Mouse (Mus musculus): Measurements from ENCODE around the gene Lrrc75a. TPM values are rescaled to one million over a fixed set of nuclear protein-coding genes. Genes with fewer than 3 reads are reported as not detected.
A peak's percentile ranks its signal among the peaks of the same experiment; 100 is the strongest.

Gene Lrrc75a
- polyA plus RNA-seq, 1 experiment, result 109 TPM

DNA sequence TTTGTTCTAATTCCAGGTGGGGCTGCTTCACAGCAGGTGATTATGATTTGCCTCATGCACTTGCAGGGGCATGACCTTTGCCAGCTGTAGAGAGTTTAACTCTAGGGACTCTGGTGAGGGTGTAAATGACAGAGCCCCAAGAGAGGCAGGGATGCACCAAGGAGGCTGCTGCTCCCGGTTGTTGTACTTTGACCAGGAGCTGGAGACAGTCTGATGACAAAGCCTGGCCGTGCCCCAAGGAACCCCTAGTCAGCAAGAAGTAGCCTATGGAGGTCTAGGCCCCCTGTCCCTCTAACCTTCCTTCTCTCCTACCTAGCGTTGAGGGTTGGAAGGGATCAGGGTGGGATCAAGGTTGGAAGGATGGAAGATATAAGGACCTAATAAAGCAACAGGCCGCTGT is 32.9 kb downstream of the Lrrc75a start:
- 67% methylated on average over 4 of the region's 4 CpGs for WGBS

DNA sequence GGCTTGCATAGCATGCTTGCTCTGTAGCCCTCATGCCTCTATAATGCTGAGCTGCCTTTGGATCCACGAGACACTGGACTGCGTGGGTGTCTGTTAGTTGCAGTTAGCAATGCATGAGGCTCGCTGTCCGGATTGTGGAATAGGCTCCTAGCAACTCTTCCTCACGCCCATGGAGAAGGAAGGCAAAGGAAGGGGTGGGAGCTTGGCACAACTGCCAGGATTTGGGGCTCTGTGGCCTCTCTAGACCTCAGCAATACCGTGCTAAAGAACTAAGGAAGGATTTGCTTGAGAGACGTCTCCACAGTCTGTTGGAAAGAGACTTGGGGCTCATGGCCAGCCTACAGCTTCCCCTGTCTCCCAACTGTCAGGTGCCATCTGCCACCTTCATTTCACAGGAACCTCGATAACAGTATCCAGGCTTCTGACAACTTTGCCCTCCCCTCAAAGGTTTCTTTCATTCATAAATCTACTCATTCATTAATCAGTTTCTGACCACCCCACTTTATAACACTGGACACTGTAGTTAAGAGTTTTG is 33.4 kb downstream of the Lrrc75a start:
- Histone ChIP-seq H3K36me3 (ENCODE audit: control insufficient read depth, insufficient read depth, low read length) (peaks cover 22% of the 10 kb centered on the region), H3K4me3 (ENCODE audit: low read depth, low read length) (no peak overlapping the region), H3K4me1 (ENCODE audit: control insufficient read depth, insufficient read depth, insufficient read length, low read length) (peaks cover 6% of the 10 kb centered on the region), H3K27ac (ENCODE audit: insufficient read depth, low read depth, low read length) (no peak overlapping the region), H3K27me3 (ENCODE audit: control insufficient read depth, insufficient read depth, low read length) (no peaks in the 10 kb centered on the region)
- WGBS, result 84% methylated on average over 8 of the region's 8 CpGs
- TF ChIP-seq POLR2A (IDR thresholded peaks at IDR 0.05; ENCODE audit: low read depth, low read length) (no peak), CTCF (IDR thresholded peaks at IDR 0.05; ENCODE audit: extremely low read depth, insufficient read length, insufficient replicate concordance, low read depth, low read length) (no peak)

More for the DNA sequence above, 32.9 kb downstream of the Lrrc75a start:
- Histone ChIP-seq H3K4me1 (ENCODE audit: control insufficient read depth, insufficient read depth, insufficient read length, low read length) (peaks cover 6% of the 10 kb centered on the region), H3K27ac (ENCODE audit: insufficient read depth, low read depth, low read length) (peak overlapping the region; percentile 72), H3K27me3 (ENCODE audit: control insufficient read depth, insufficient read depth, low read length) (no peaks in the 10 kb centered on the region), H3K4me3 (ENCODE audit: low read depth, low read length) (no peak overlapping the region), H3K36me3 (ENCODE audit: control insufficient read depth, insufficient read depth, low read length) (peaks cover 28% of the 10 kb centered on the region)
- TF ChIP-seq CTCF (IDR thresholded peaks at IDR 0.05; ENCODE audit: extremely low read depth, insufficient read length, insufficient replicate concordance, low read depth, low read length), result no peak
- no peak for TF ChIP-seq POLR2A (IDR thresholded peaks at IDR 0.05; ENCODE audit: low read depth, low read length)

DNA sequence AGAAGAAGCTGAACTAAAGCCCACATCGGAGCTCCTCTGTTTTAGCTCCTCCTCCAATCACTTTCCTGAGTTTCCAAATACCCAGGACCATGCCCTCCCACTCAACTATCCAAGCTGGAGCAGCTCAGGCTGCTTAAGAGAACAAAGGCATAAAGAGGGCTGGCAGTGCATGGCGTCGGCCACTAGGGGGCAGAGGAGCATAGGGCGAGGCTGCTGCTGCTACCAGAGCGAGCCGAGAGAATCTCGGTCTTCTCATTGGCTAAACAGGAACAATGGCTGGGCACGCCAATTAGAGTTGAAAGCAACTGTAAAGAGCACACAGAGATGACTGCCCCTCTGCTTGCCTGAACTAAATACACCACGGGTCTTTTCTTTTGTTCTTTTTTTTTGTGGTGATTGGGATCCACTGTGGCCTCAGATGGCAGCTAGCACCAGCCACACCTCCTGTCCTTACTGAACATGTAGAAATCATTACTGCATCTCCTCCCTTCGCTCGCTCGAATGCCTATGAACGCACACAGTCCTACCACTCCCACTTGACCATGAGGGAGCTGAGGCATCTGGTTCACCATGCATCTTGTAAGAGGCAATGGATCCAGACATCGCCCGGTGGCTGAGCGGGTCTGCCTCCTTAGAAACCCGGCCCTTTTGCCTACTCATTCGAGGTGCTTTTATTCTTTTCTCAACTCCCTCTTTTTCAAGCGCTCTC is 34.5 kb downstream of the Lrrc75a start:
- TF ChIP-seq POLR2A (IDR thresholded peaks at IDR 0.05; ENCODE audit: low read depth, low read length) (no peak), CTCF (IDR thresholded peaks at IDR 0.05; ENCODE audit: extremely low read depth, insufficient read length, insufficient replicate concordance, low read depth, low read length) (peak; percentile 98)
- Histone ChIP-seq H3K27ac (ENCODE audit: insufficient read depth, low read depth, low read length) (no peak overlapping the region), H3K36me3 (ENCODE audit: control insufficient read depth, insufficient read depth, low read length) (peaks cover 11% of the 10 kb centered on the region), H3K4me3 (ENCODE audit: low read depth, low read length) (no peak overlapping the region), H3K4me1 (ENCODE audit: control insufficient read depth, insufficient read depth, insufficient read length, low read length) (peaks cover 6% of the 10 kb centered on the region), H3K27me3 (ENCODE audit: control insufficient read depth, insufficient read depth, low read length) (no peaks in the 10 kb centered on the region)
- 35% methylated on average over 19 of the region's 19 CpGs for WGBS

DNA sequence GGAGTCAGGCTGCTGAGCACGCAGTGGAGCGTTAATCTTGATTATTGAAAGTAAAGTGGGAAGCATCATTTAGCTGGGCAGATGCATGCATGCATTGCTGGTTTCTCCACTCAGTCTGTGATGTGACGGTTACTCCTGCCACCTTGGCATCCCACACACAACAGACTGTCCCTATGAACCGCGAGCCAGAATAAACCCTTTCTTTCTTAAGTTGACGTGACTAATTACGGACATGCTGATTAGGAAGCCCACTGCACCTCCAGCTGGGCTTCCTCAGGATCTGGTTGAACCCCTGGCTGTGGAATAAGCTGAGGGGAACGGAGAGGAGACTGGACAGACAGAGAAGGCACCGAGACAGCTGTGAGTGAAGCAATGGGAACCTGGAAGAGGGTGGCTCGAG is 35.7 kb downstream of the Lrrc75a start:
- TF ChIP-seq POLR2A (IDR thresholded peaks at IDR 0.05; ENCODE audit: low read depth, low read length) (no peak), CTCF (IDR thresholded peaks at IDR 0.05; ENCODE audit: extremely low read depth, insufficient read length, insufficient replicate concordance, low read depth, low read length) (no peak)
- no peak overlapping the region for H3K4me3 ChIP-seq (ENCODE audit: low read depth, low read length)
- no peaks in the 10 kb centered on the region for H3K27me3 ChIP-seq (ENCODE audit: control insufficient read depth, insufficient read depth, low read length)
- no peak overlapping the region for H3K27ac ChIP-seq (ENCODE audit: insufficient read depth, low read depth, low read length)
- peaks cover 6% of the 10 kb centered on the region for H3K4me1 ChIP-seq (ENCODE audit: control insufficient read depth, insufficient read depth, insufficient read length, low read length)
- peaks cover 14% of the 10 kb centered on the region for H3K36me3 ChIP-seq (ENCODE audit: control insufficient read depth, insufficient read depth, low read length)
- 92% methylated on average over 10 of the region's 10 CpGs for WGBS

DNA sequence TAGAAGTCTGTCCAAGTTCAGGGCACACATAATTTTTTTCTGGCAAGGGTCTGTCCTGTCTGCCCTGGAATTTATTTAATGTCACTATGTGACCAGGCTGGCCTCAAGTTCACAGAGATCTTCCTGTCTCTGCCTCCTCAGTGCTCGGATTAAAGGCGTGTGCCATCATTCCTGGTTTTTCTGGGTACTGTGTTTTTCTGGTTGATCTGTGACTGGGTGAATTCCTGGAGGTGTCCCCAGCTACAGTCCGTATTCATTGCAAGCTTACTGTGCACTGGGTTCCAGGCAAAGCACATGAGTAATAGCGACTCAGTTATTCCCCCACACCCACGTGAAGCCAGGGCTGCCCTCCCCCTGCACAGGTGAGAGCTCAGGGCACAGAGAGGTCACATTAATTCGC is 38.0 kb downstream of the Lrrc75a start:
- H3K4me3 ChIP-seq (ENCODE audit: low read depth, low read length), result no peak overlapping the region
- H3K4me1 ChIP-seq (ENCODE audit: control insufficient read depth, insufficient read depth, insufficient read length, low read length), result peaks cover 2% of the 10 kb centered on the region
- no peak for TF ChIP-seq CTCF (IDR thresholded peaks at IDR 0.05; ENCODE audit: extremely low read depth, insufficient read length, insufficient replicate concordance, low read depth, low read length)
- no peak for TF ChIP-seq POLR2A (IDR thresholded peaks at IDR 0.05; ENCODE audit: low read depth, low read length)
- WGBS, result 84% methylated on average over 6 of the region's 6 CpGs
- H3K36me3 ChIP-seq (ENCODE audit: control insufficient read depth, insufficient read depth, low read length), result peaks cover 35% of the 10 kb centered on the region
- H3K27ac ChIP-seq (ENCODE audit: insufficient read depth, low read depth, low read length), result no peak overlapping the region
- H3K27me3 ChIP-seq (ENCODE audit: control insufficient read depth, insufficient read depth, low read length), result no peaks in the 10 kb centered on the region

DNA sequence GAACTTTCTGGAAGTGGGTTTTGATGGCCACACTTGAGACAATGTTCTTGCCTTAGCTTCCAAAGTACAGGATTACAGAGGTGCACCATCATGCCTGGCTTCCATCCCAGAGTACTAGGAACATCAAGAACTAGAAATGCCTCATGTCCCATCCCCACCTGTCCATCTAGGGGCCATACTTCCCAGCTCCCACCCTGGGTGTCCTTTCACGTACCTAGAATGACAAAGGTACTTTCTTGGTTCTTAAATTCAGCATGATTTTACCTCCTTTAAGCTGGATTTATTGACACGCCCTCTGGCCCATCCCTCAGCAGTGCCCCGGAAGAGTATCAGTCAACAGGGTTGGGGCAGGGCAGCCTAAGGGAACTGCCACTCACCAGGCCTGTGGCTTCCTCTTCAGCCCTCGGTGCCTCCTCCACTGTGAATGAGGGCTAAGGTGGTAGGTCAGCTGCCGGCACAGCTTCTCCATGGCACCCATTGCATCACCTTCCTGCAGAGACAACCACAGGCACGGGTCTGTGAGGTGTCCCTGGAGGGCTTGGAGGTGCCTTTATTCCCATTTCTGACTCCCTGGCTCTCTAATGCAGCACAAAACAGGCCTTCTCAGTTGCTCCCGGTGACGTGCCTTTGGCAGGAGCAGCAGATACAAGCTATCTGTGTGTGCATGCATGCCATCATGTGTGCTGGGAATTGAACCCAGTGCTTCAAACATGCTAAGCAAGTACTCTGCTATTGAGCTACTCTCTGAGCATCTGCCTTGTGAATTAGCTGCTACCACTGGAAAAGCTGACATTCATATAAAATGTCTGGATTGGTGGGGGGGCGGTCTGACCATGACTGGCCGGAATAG is 39.3 kb downstream of the Lrrc75a start:
- 67% methylated on average over 10 of the region's 10 CpGs for WGBS
- H3K36me3 ChIP-seq (ENCODE audit: control insufficient read depth, insufficient read depth, low read length), result peaks cover 47% of the 10 kb centered on the region

DNA sequence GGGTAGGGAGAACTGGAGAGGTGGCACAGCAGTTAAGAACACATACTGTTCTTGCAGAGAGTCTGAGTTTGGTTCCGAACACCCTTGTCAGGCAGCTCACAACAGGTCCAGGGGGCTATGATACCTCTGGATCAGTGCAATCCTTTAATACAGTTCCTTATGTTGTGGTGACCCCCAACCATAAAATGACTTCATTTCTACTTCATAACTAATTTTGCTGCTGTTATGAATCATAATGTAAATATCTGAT is 40.4 kb downstream of the Lrrc75a start:
- Histone ChIP-seq H3K27ac (ENCODE audit: insufficient read depth, low read depth, low read length) (no peak overlapping the region), H3K4me1 (ENCODE audit: control insufficient read depth, insufficient read depth, insufficient read length, low read length) (no peaks in the 10 kb centered on the region), H3K4me3 (ENCODE audit: low read depth, low read length) (no peak overlapping the region), H3K27me3 (ENCODE audit: control insufficient read depth, insufficient read depth, low read length) (no peaks in the 10 kb centered on the region), H3K36me3 (ENCODE audit: control insufficient read depth, insufficient read depth, low read length) (peaks cover 53% of the 10 kb centered on the region)
- TF ChIP-seq CTCF (IDR thresholded peaks at IDR 0.05; ENCODE audit: extremely low read depth, insufficient read length, insufficient replicate concordance, low read depth, low read length) (no peak), POLR2A (IDR thresholded peaks at IDR 0.05; ENCODE audit: low read depth, low read length) (no peak)
- 95% methylated on average over 1 of the region's 1 CpGs for WGBS

More for the DNA sequence above, 39.3 kb downstream of the Lrrc75a start:
- TF ChIP-seq CTCF (IDR thresholded peaks at IDR 0.05; ENCODE audit: extremely low read depth, insufficient read length, insufficient replicate concordance, low read depth, low read length) (no peak), POLR2A (IDR thresholded peaks at IDR 0.05; ENCODE audit: low read depth, low read length) (no peak)
- no peak overlapping the region for H3K4me3 ChIP-seq (ENCODE audit: low read depth, low read length)
- no peaks in the 10 kb centered on the region for H3K27me3 ChIP-seq (ENCODE audit: control insufficient read depth, insufficient read depth, low read length)
- H3K4me1 ChIP-seq (ENCODE audit: control insufficient read depth, insufficient read depth, insufficient read length, low read length), result 0 out of 2 replicates have a peak, but pooled peaks cover 1% of the 10 kb centered on the region
- no peak overlapping the region for H3K27ac ChIP-seq (ENCODE audit: insufficient read depth, low read depth, low read length)

Data from small intestine, adult 2 months (tissue).